Mouse (Mus musculus): ENCODE measurements around the gene Sgo2b. TPM values are rescaled to one million over a fixed set of nuclear protein-coding genes. Genes with fewer than 3 reads are reported as not detected.

Gene Sgo2b
- polyA plus RNA-seq, 1 experiment = not detected

- TF ChIP-seq POLR2A (IDR thresholded peaks at IDR 0.05; ENCODE audit: insufficient read length, low read depth) = no peak
- TF ChIP-seq SRF (IDR thresholded peaks at IDR 0.05; ENCODE audit: control insufficient read depth, insufficient read length, low read depth) = no peak
- no peak for TF ChIP-seq MAX (IDR thresholded peaks at IDR 0.05; ENCODE audit: low read depth)
- TF ChIP-seq E2F4 (IDR thresholded peaks at IDR 0.05; ENCODE audit: insufficient read depth) = no peak
- TF ChIP-seq REST (IDR thresholded peaks at IDR 0.05; ENCODE audit: insufficient read depth, insufficient read length) = no peak
- no peak for TF ChIP-seq TCF3 (IDR thresholded peaks at IDR 0.05; ENCODE audit: insufficient read length, low read depth)
- TF ChIP-seq POLR2AphosphoS2 (IDR thresholded peaks at IDR 0.05; ENCODE audit: insufficient read length, low read depth) = no peak
- no peak for TF ChIP-seq USF1 (IDR thresholded peaks at IDR 0.05; ENCODE audit: low read depth)
- TF ChIP-seq TCF12 (IDR thresholded peaks at IDR 0.05; ENCODE audit: insufficient read depth, poor library complexity, severe bottlenecking) = no peak
- no peak for TF ChIP-seq MYOG (IDR thresholded peaks at IDR 0.05; ENCODE audit: control insufficient read depth in 1 of 3, insufficient read depth in 1 of 3, insufficient read length in 2 of 3, low read depth in 2 of 3)
- no peak for TF ChIP-seq MYOD1 (IDR thresholded peaks at IDR 0.05; ENCODE audit: control insufficient read depth in 1 of 3, insufficient read length in 2 of 3, low read depth in 2 of 3)
- TF ChIP-seq CEBPB (IDR thresholded peaks at IDR 0.05; ENCODE audit: insufficient read depth, poor library complexity, severe bottlenecking) = no peak
- Histone ChIP-seq H3K27me3 (ENCODE audit: control insufficient read depth, insufficient read depth, insufficient read length) (no peaks in the 10 kb centered on the region), H3ac (ENCODE audit: control insufficient read depth, insufficient read length) (no peak overlapping the region), H3K4me2 (ENCODE audit: low read depth) (no peak overlapping the region), H3K36me3 (ENCODE audit: control insufficient read depth, insufficient read depth) (no peaks in the 10 kb centered on the region), H3K4me3 (no peak overlapping the region), H3K79me2 (ENCODE audit: control insufficient read depth, insufficient read depth) (no peaks in the 10 kb centered on the region)
Measured at GRCm38 (mm10) chr8:63929301-63930097, 22.5 kb downstream of the Sgo2b start.

GRCm38 (mm10) chr8:63921257-63921960 lies 30.6 kb downstream of the Sgo2b start:
- H3K36me3 ChIP-seq (ENCODE audit: control insufficient read depth, insufficient read depth) = no peaks in the 10 kb centered on the region
- H3ac ChIP-seq (ENCODE audit: control insufficient read depth, insufficient read length) = no peak overlapping the region
- H3K79me2 ChIP-seq (ENCODE audit: control insufficient read depth, insufficient read depth) = no peaks in the 10 kb centered on the region
- H3K4me2 ChIP-seq (ENCODE audit: low read depth) = no peak overlapping the region
- H3K4me3 ChIP-seq = no peak overlapping the region
- H3K27me3 ChIP-seq (ENCODE audit: control insufficient read depth, insufficient read depth, insufficient read length) = no peaks in the 10 kb centered on the region
- TF ChIP-seq CEBPB (IDR thresholded peaks at IDR 0.05; ENCODE audit: insufficient read depth, poor library complexity, severe bottlenecking) (no peak), MYOD1 (IDR thresholded peaks at IDR 0.05; ENCODE audit: control insufficient read depth in 1 of 3, insufficient read length in 2 of 3, low read depth in 2 of 3) (no peak), SRF (IDR thresholded peaks at IDR 0.05; ENCODE audit: control insufficient read depth, insufficient read length, low read depth) (no peak), TCF3 (IDR thresholded peaks at IDR 0.05; ENCODE audit: insufficient read length, low read depth) (no peak), MYOG (IDR thresholded peaks at IDR 0.05; ENCODE audit: control insufficient read depth in 1 of 3, insufficient read depth in 1 of 3, insufficient read length in 2 of 3, low read depth in 2 of 3) (no peak), TCF12 (IDR thresholded peaks at IDR 0.05; ENCODE audit: insufficient read depth, poor library complexity, severe bottlenecking) (no peak), E2F4 (IDR thresholded peaks at IDR 0.05; ENCODE audit: insufficient read depth) (no peak), POLR2A (IDR thresholded peaks at IDR 0.05; ENCODE audit: insufficient read length, low read depth) (no peak), POLR2AphosphoS2 (IDR thresholded peaks at IDR 0.05; ENCODE audit: insufficient read length, low read depth) (no peak), MAX (IDR thresholded peaks at IDR 0.05; ENCODE audit: low read depth) (no peak), USF1 (IDR thresholded peaks at IDR 0.05; ENCODE audit: low read depth) (no peak), REST (IDR thresholded peaks at IDR 0.05; ENCODE audit: insufficient read depth, insufficient read length) (no peak)

GRCm38 (mm10) chr8:63895096-63895495 lies 57.0 kb downstream of the Sgo2b start:
- TF ChIP-seq CEBPB (IDR thresholded peaks at IDR 0.05; ENCODE audit: insufficient read depth, poor library complexity, severe bottlenecking) = no peak
- H3K79me2 ChIP-seq (ENCODE audit: control insufficient read depth, insufficient read depth) = no peaks in the 10 kb centered on the region
- no peaks in the 10 kb centered on the region for H3K27me3 ChIP-seq (ENCODE audit: control insufficient read depth, insufficient read depth, insufficient read length)
- no peak overlapping the region for H3K4me3 ChIP-seq
- no peak overlapping the region for H3K4me2 ChIP-seq (ENCODE audit: low read depth)
- no peaks in the 10 kb centered on the region for H3K36me3 ChIP-seq (ENCODE audit: control insufficient read depth, insufficient read depth)
- H3ac ChIP-seq (ENCODE audit: control insufficient read depth, insufficient read length) = no peak overlapping the region

DNA sequence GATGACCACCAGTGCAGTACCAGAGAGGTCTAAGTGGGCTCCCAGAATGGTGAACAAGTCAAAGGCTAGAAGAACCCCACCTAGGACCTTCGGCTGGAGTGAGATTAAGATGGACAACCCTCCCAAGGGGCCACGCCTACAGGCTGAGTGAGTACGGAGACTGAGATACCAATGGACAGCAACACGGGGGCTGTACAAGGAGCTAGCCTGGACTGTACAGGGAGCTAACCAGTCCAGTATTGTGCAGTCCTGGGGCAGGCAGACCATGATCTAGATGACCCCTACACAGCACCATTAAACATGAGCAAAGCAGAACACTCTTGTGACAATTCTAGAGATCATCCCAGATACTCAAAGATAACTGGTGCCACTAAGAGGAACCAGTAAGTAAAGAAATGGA lies 73.7 kb downstream of the Sgo2b start:
- no peak for TF ChIP-seq MAX (IDR thresholded peaks at IDR 0.05; ENCODE audit: low read depth)
- TF ChIP-seq MYOG (IDR thresholded peaks at IDR 0.05; ENCODE audit: control insufficient read depth in 1 of 3, insufficient read depth in 1 of 3, insufficient read length in 2 of 3, low read depth in 2 of 3) = no peak
- TF ChIP-seq TCF3 (IDR thresholded peaks at IDR 0.05; ENCODE audit: insufficient read length, low read depth) = no peak
- TF ChIP-seq POLR2AphosphoS2 (IDR thresholded peaks at IDR 0.05; ENCODE audit: insufficient read length, low read depth) = no peak
- TF ChIP-seq CEBPB (IDR thresholded peaks at IDR 0.05; ENCODE audit: insufficient read depth, poor library complexity, severe bottlenecking) = no peak
- TF ChIP-seq TCF12 (IDR thresholded peaks at IDR 0.05; ENCODE audit: insufficient read depth, poor library complexity, severe bottlenecking) = no peak
- Histone ChIP-seq H3ac (ENCODE audit: control insufficient read depth, insufficient read length) (no peak overlapping the region), H3K79me2 (ENCODE audit: control insufficient read depth, insufficient read depth) (no peaks in the 10 kb centered on the region), H3K36me3 (ENCODE audit: control insufficient read depth, insufficient read depth) (no peaks in the 10 kb centered on the region), H3K4me2 (ENCODE audit: low read depth) (no peak overlapping the region), H3K4me3 (no peak overlapping the region), H3K27me3 (ENCODE audit: control insufficient read depth, insufficient read depth, insufficient read length) (no peaks in the 10 kb centered on the region)

DNA sequence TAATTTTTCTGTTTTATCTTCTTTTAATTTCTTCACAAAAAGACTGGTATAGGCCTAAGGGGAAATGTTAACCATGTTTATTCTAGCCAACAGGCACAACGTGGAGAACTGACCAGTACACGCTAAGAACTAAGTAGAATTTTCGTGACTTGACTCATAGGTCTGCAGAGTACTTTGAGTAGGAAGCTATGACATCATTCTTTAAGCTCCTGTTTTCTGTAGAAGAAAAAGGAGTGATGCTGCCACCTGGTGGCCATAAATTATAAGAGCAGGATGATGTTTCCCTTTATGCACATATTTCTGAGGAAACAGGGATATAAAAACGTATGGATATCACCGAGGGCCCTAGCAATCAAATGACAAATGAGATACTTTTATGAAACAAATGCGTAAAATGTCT lies 74.7 kb downstream of the Sgo2b start:
- H3K27me3 ChIP-seq (ENCODE audit: control insufficient read depth, insufficient read depth, insufficient read length) = no peaks in the 10 kb centered on the region
- H3K79me2 ChIP-seq (ENCODE audit: control insufficient read depth, insufficient read depth) = no peaks in the 10 kb centered on the region
- TF ChIP-seq MYOG (IDR thresholded peaks at IDR 0.05; ENCODE audit: control insufficient read depth in 1 of 3, insufficient read depth in 1 of 3, insufficient read length in 2 of 3, low read depth in 2 of 3) (no peak), SRF (IDR thresholded peaks at IDR 0.05; ENCODE audit: control insufficient read depth, insufficient read length, low read depth) (no peak), TCF12 (IDR thresholded peaks at IDR 0.05; ENCODE audit: insufficient read depth, poor library complexity, severe bottlenecking) (no peak), POLR2A (IDR thresholded peaks at IDR 0.05; ENCODE audit: insufficient read length, low read depth) (no peak), E2F4 (IDR thresholded peaks at IDR 0.05; ENCODE audit: insufficient read depth) (no peak), MYOD1 (IDR thresholded peaks at IDR 0.05; ENCODE audit: control insufficient read depth in 1 of 3, insufficient read length in 2 of 3, low read depth in 2 of 3) (no peak), MAX (IDR thresholded peaks at IDR 0.05; ENCODE audit: low read depth) (no peak), TCF3 (IDR thresholded peaks at IDR 0.05; ENCODE audit: insufficient read length, low read depth) (no peak), CEBPB (IDR thresholded peaks at IDR 0.05; ENCODE audit: insufficient read depth, poor library complexity, severe bottlenecking) (no peak), POLR2AphosphoS2 (IDR thresholded peaks at IDR 0.05; ENCODE audit: insufficient read length, low read depth) (no peak), USF1 (IDR thresholded peaks at IDR 0.05; ENCODE audit: low read depth) (no peak), REST (IDR thresholded peaks at IDR 0.05; ENCODE audit: insufficient read depth, insufficient read length) (no peak)
- no peak overlapping the region for H3K4me3 ChIP-seq
- H3K4me2 ChIP-seq (ENCODE audit: low read depth) = no peak overlapping the region
- no peaks in the 10 kb centered on the region for H3K36me3 ChIP-seq (ENCODE audit: control insufficient read depth, insufficient read depth)
- H3ac ChIP-seq (ENCODE audit: control insufficient read depth, insufficient read length) = no peak overlapping the region
